Mouse (Mus musculus) neural tube, embryonic 15.5 days (tissue): ENCODE data around the gene Tpr. TPM values are rescaled to one million over a fixed set of nuclear protein-coding genes. Genes with fewer than 3 reads are reported as not detected.

Source experiments
- ATAC-seq: fragments of 200-750 bp; cut with Nextera tagmentation; 2 replicates; pipeline ENCODE4 v1.8.0; 2017; ENCODE audit warnings: mild to moderate bottlenecking, moderate TSS enrichment, moderate library complexity; ENCODE audit not compliant: low FRiP score
- H3K27ac ChIP-seq: fragments of 300-500 bp; sonication (generic); replicated peaks from 2 replicates; pipeline ENCODE4 v1.5.1; 2015; ENCODE audit warnings: mild to moderate bottlenecking, inconsistent platforms
- H3K27me3 ChIP-seq: fragments of 300-500 bp; sonication (generic); replicated peaks from 2 replicates; pipeline ENCODE4 v1.6.1; 2015; ENCODE audit warnings: inconsistent platforms
- H3K36me3 ChIP-seq: fragments of 300-500 bp; sonication (generic); 2 replicates; pipeline ENCODE4 v1.6.1; 2015; ENCODE audit warnings: inconsistent platforms
- H3K4me1 ChIP-seq: fragments of 300-500 bp; sonication (generic); 2 replicates; pipeline ENCODE4 v1.6.1; 2015; ENCODE audit warnings: inconsistent platforms
- H3K4me2 ChIP-seq: fragments of 300-500 bp; sonication (generic); 2 replicates; pipeline ENCODE4 v1.6.1; 2015; ENCODE audit warnings: inconsistent platforms, mild to moderate bottlenecking, moderate library complexity
- H3K4me3 ChIP-seq: fragments of 300-500 bp; sonication (generic); replicated peaks from 2 replicates; pipeline ENCODE4 v1.5.1; 2015; ENCODE audit warnings: mild to moderate bottlenecking, inconsistent platforms
- H3K9ac ChIP-seq: fragments of 300-500 bp; sonication (generic); replicated peaks from 2 replicates; pipeline ENCODE4 v1.6.1; 2015; ENCODE audit warnings: mild to moderate bottlenecking, inconsistent platforms
- H3K9me3 ChIP-seq: fragments of 300-500 bp; sonication (generic); replicated peaks from 2 replicates; pipeline ENCODE4 v1.6.1; 2016; ENCODE audit warnings: inconsistent platforms
- WGBS: fragments of 180-500 bp; shearing (Covaris S2); methylation state at CpG from one replicate; pipeline ENCODE4 v1.1.7; 2015; ENCODE audit warnings: mixed read lengths; 5-methylcytosine and 5-hydroxymethylcytosine counted together
- polyA plus RNA-seq: library from polyadenylated mRNA; unstranded; fragments of >200 nt; fragmentation: Nextera tagmentation; extraction: Ambion mirVana; gene quantifications from 2 replicates; pipeline ENCODE4 v1.2.1, GENCODE M21; 2015

The Tpr gene
- polyA plus RNA-seq, 1 experiment from 2014 or later: 125 TPM

- H3K27ac ChIP-seq: no peak overlapping the region
- H3K27me3 ChIP-seq: no peaks in the 10 kb centered on the region
- no peaks in the 10 kb centered on the region for H3K4me1 ChIP-seq
- 91% methylated on average over 4 of the region's 4 CpGs for WGBS
- no peak overlapping the region for H3K4me3 ChIP-seq
- no peaks in the 10 kb centered on the region for H3K36me3 ChIP-seq
- H3K4me2 ChIP-seq: no peak overlapping the region
- H3K9me3 ChIP-seq: no peaks in the 10 kb centered on the region
- no peak for ATAC-seq
- H3K9ac ChIP-seq: no peak overlapping the region
These were observed 71.1 kb downstream of the Tpr start for GRCm38 (mm10) chr1:150463691-150464090.

GRCm38 (mm10) chr1:150465364-150465763, 72.7 kb downstream of the Tpr start:
- 90% methylated on average over 10 of the region's 10 CpGs for WGBS
- H3K4me1 ChIP-seq: no peaks in the 10 kb centered on the region
- no peaks in the 10 kb centered on the region for H3K36me3 ChIP-seq
- no peaks in the 10 kb centered on the region for H3K9me3 ChIP-seq
- ATAC-seq: no peak
- H3K27me3 ChIP-seq: no peaks in the 10 kb centered on the region
- H3K4me3 ChIP-seq: no peak overlapping the region
- no peak overlapping the region for H3K9ac ChIP-seq
- H3K4me2 ChIP-seq: no peak overlapping the region
- H3K27ac ChIP-seq: no peak overlapping the region

- Histone ChIP-seq H3K27ac (no peak within 1 kb of the TSS), H3K4me1 (no peaks in the 10 kb centered on the region), H3K27me3 (no peaks in the 10 kb centered on the region), H3K36me3 (no peaks in the 10 kb centered on the region), H3K4me3 (no peak within 1 kb of the TSS), H3K9me3 (no peaks in the 10 kb centered on the region), H3K9ac (no peak within 1 kb of the TSS), H3K4me2 (no peak within 1 kb of the TSS)
- 92% methylated on average over 3 of the region's 3 CpGs for WGBS
- ATAC-seq: no peak
These were observed 73.5 kb downstream of the Tpr start, which contains the start of gene Prg4 for GRCm38 (mm10) chr1:150466132-150466531. TSS of gene Prg4 (minus strand) at chr1:150466165.

- Histone ChIP-seq H3K36me3 (no peaks in the 10 kb centered on the region), H3K27ac (no peak overlapping the region), H3K4me2 (no peak overlapping the region), H3K4me3 (no peak overlapping the region), H3K27me3 (no peaks in the 10 kb centered on the region), H3K9me3 (no peaks in the 10 kb centered on the region), H3K4me1 (no peaks in the 10 kb centered on the region), H3K9ac (no peak overlapping the region)
- 86% methylated on average over 3 of the region's 3 CpGs for WGBS
- ATAC-seq: no peak
These were observed 77.4 kb downstream of the Tpr start for GRCm38 (mm10) chr1:150469992-150470391.

- H3K4me1 ChIP-seq: no peaks in the 10 kb centered on the region
- no peaks in the 10 kb centered on the region for H3K36me3 ChIP-seq
- no peak overlapping the region for H3K27ac ChIP-seq
- no peak for ATAC-seq
- no peaks in the 10 kb centered on the region for H3K9me3 ChIP-seq
- 89% methylated on average over 7 of the region's 7 CpGs for WGBS
- no peak overlapping the region for H3K4me3 ChIP-seq
- no peak overlapping the region for H3K9ac ChIP-seq
- no peaks in the 10 kb centered on the region for H3K27me3 ChIP-seq
- H3K4me2 ChIP-seq: no peak overlapping the region
These were observed 79.9 kb downstream of the Tpr start for GRCm38 (mm10) chr1:150472525-150472924.

- H3K4me3 ChIP-seq: no peak overlapping the region
- H3K4me2 ChIP-seq: no peak overlapping the region
- H3K9ac ChIP-seq: no peak overlapping the region
- no peak for ATAC-seq
- H3K36me3 ChIP-seq: no peaks in the 10 kb centered on the region
- H3K4me1 ChIP-seq: no peaks in the 10 kb centered on the region
- WGBS: 76% methylated on average over 5 of the region's 5 CpGs
- H3K27me3 ChIP-seq: no peaks in the 10 kb centered on the region
- H3K9me3 ChIP-seq: no peaks in the 10 kb centered on the region
- H3K27ac ChIP-seq: no peak overlapping the region
These were observed 88.0 kb downstream of the Tpr start for GRCm38 (mm10) chr1:150480674-150481073.

GRCm38 (mm10) chr1:150489148-150489547, 96.5 kb downstream of the Tpr start:
- no peaks in the 10 kb centered on the region for H3K9me3 ChIP-seq
- H3K27me3 ChIP-seq: no peaks in the 10 kb centered on the region
- H3K4me3 ChIP-seq: no peak overlapping the region
- ATAC-seq: no peak
- H3K4me2 ChIP-seq: no peak overlapping the region
- H3K36me3 ChIP-seq: no peaks in the 10 kb centered on the region
- H3K9ac ChIP-seq: no peak overlapping the region
- 88% methylated on average over 2 of the region's 2 CpGs for WGBS
- no peak overlapping the region for H3K27ac ChIP-seq
- no peaks in the 10 kb centered on the region for H3K4me1 ChIP-seq

- Histone ChIP-seq H3K4me1 (no peaks in the 10 kb centered on the region), H3K36me3 (no peaks in the 10 kb centered on the region), H3K4me3 (no peak overlapping the region), H3K9me3 (no peaks in the 10 kb centered on the region), H3K27me3 (no peaks in the 10 kb centered on the region), H3K27ac (no peak overlapping the region), H3K9ac (no peak overlapping the region), H3K4me2 (no peak overlapping the region)
- ATAC-seq: no peak
- 84% methylated on average over 6 of the region's 6 CpGs for WGBS
These were observed 104.1 kb downstream of the Tpr start for GRCm38 (mm10) chr1:150496626-150497302.

DNA sequence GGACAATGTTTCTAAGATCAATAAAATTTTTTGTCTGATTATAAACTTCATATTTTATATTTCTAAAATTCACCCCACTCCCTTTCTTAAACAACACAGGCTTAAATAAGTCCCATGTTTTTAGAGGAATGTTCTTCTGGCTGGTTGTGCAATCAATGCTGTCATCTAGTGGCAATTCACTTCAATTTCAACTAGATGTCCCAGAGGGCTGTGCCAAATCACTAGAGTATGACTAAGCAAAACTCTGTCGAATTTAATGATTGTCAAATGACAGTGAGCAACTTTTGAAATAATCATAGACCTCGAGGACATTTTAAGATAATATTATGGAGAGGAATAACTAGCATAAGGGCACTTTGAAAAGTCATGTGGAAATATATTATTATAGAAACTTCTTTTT, 105.1 kb downstream of the Tpr start:
- no peaks in the 10 kb centered on the region for H3K4me1 ChIP-seq
- 73% methylated on average over 2 of the region's 2 CpGs for WGBS
- H3K27ac ChIP-seq: no peak overlapping the region
- no peak overlapping the region for H3K9ac ChIP-seq
- no peak overlapping the region for H3K4me3 ChIP-seq
- no peaks in the 10 kb centered on the region for H3K27me3 ChIP-seq
- no peak for ATAC-seq
- H3K4me2 ChIP-seq: no peak overlapping the region
- no peaks in the 10 kb centered on the region for H3K9me3 ChIP-seq
- no peaks in the 10 kb centered on the region for H3K36me3 ChIP-seq

DNA sequence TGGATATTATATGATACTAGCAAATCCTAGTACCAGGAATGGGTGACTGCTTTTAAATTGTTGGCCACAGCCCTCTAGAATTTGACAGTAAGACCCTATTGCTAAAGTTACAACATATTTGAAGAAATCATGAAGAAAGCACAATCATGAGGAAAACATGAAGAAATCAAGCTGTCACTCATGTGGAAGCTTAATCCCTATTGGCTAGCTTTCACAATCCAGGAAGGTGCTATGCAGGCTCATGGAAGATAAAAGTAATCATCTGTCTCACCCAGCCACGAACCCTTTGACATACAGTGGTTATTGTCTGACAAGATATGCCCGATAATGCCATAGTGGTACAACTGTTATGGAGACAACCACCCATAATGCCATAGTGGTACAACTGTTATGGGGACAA, 105.5 kb downstream of the Tpr start:
- Histone ChIP-seq H3K4me3 (no peak overlapping the region), H3K9ac (no peak overlapping the region), H3K27me3 (no peaks in the 10 kb centered on the region), H3K27ac (no peak overlapping the region), H3K36me3 (no peaks in the 10 kb centered on the region), H3K9me3 (no peaks in the 10 kb centered on the region), H3K4me1 (no peaks in the 10 kb centered on the region), H3K4me2 (no peak overlapping the region)
- WGBS: 82% methylated on average over 2 of the region's 2 CpGs
- ATAC-seq: no peak
